Comparison of ENCODE assay signal across 10 mouse cellular contexts in the genomic region with DNA sequence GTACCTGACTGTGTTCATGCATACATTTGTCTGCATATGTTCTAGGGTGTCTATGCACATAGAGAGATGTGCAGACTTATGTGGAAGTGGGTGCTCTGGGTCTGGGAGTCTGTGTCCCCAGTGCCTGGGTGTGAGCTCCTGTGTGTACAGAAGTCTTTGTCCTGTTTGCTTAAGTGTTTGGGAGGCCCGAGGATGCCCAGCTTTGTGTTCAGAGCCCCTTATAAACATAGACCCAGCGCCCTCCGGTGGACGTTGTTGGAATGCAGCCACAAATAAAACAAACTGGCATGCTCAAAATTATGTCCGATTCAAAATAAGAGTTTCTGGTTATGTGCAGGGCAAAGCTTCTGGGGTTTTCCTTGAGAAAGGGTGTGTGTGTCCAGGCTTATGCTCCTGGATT. TPM values are rescaled to one million over a fixed set of nuclear protein-coding genes. Genes with fewer than 3 reads are reported as not detected.
DNase-seq lines count a peak whose midpoint lies in the region; ATAC-seq and TF ChIP-seq lines count a peak whose summit lies in the region.
"Had no signal": no experiment of that assay in that cellular context is flagged by ENCODE, and none has a peak within 500 bp of the region (broad histone marks: within the 10 kb centered on the region; RNA-seq: fewer than 3 reads in every experiment).

No protein-coding gene starts in this region.

- no peaks in the 10 kb centered on the region for H3K36me3 ChIP-seq in heart, adult 2 months (ENCODE audit: control insufficient read depth, insufficient read depth, low read length)
- no peaks in the 10 kb centered on the region for H3K36me3 ChIP-seq in heart, postnatal 0 days (replicated peaks; ENCODE audit: control insufficient read depth, insufficient read depth, low read length)
- H3K36me3 ChIP-seq in midbrain, embryonic 15.5 days (replicated peaks): no peaks in the 10 kb centered on the region
- H3K36me3 ChIP-seq: heart, embryonic 15.5 days had no signal

- 0 out of 2 replicates have a peak, but pooled peaks have one; percentile 26 for TF ChIP-seq EP300 in heart, adult 2 months (IDR thresholded peaks at IDR 0.05; ENCODE audit: insufficient read depth, low read depth, low read length)
- TF ChIP-seq EP300 in heart, postnatal 0 days (IDR thresholded peaks at IDR 0.05; ENCODE audit: low read depth): no peak

- no peaks in the 10 kb centered on the region for H3K27me3 ChIP-seq in heart, adult 2 months (ENCODE audit: control insufficient read depth, insufficient read depth, low read length)
- H3K27me3 ChIP-seq in heart, postnatal 0 days (ENCODE audit: control insufficient read depth, insufficient read depth, low read length): no peaks in the 10 kb centered on the region
- no peaks in the 10 kb centered on the region for H3K27me3 ChIP-seq in midbrain, embryonic 15.5 days (replicated peaks)

- intact Hi-C loops in heart, adult 2 months (cut with DNase I): loop anchor here (2.0 to 5.0 kb wide), 4 partner anchors 41 to 755 kb away; no protein-coding TSS in a partner anchor

- H3K9me3 ChIP-seq in heart, postnatal 0 days (replicated peaks; ENCODE audit: control insufficient read depth, low read length): no peaks in the 10 kb centered on the region
- no peaks in the 10 kb centered on the region for H3K9me3 ChIP-seq in midbrain, embryonic 15.5 days
- H3K9me3 ChIP-seq: heart, embryonic 15.5 days had no signal

- no peak overlapping the region for H3K9ac ChIP-seq in heart, adult 2 months (ENCODE audit: low read depth, low read length)
- H3K9ac ChIP-seq in heart, postnatal 0 days (replicated peaks; ENCODE audit: low read depth, low read length): no peak overlapping the region
- H3K9ac ChIP-seq in midbrain, embryonic 15.5 days: no peak overlapping the region
- H3K9ac ChIP-seq: heart, embryonic 15.5 days had no signal

- no peaks in the 10 kb centered on the region for H3K79me2 ChIP-seq in heart, adult 2 months (replicated peaks; ENCODE audit: control insufficient read depth, insufficient read depth, low read length)

- H3K4me1 ChIP-seq in heart, adult 2 months (ENCODE audit: control insufficient read depth, insufficient read depth, low read length): no peaks in the 10 kb centered on the region
- H3K4me1 ChIP-seq in heart, postnatal 0 days (ENCODE audit: control insufficient read depth, insufficient read depth): peaks cover 17% of the 10 kb centered on the region
- H3K4me1 ChIP-seq in midbrain, embryonic 15.5 days: peaks cover 39% of the 10 kb centered on the region

- no peak for DNase-seq in heart, adult 2 months
- DNase-seq in heart, adult 8-10 months (ENCODE audit: low spot score): no peak
- DNase-seq in NIH3T3 (ENCODE audit: low read depth): peak; percentile 78
- peak; percentile 71 to 78 for DNase-seq in cerebellum, postnatal 14 days
- DNase-seq in heart, postnatal 0 days (ENCODE audit: low spot score): no peak
- peak; percentile 41 for DNase-seq in layer of hippocampus, adult 9-11 months
- DNase-seq in thymus, postnatal 0 days (ENCODE audit: low spot score): peak; percentile 72

- TF ChIP-seq POLR2A in heart, adult 2 months (IDR thresholded peaks at IDR 0.05; ENCODE audit: insufficient read depth, low read depth, low read length): no peak

- H3K4me3 ChIP-seq in heart, adult 2 months: no peak overlapping the region
- H3K4me3 ChIP-seq in heart, postnatal 0 days (ENCODE audit: low read depth, low read length): no peak overlapping the region
- no peak overlapping the region for H3K4me3 ChIP-seq in midbrain, embryonic 15.5 days
- H3K4me3 ChIP-seq: heart, embryonic 15.5 days had no signal

- ATAC-seq in heart, postnatal 0 days (ENCODE audit: insufficient read depth, low read depth): peak; percentile 28; the same call in 1 of the 2 replicates
- peak; percentile 49 for ATAC-seq in midbrain, embryonic 15.5 days (replicated peaks)

- H3K27ac ChIP-seq in heart, adult 2 months: no peak overlapping the region
- no peak overlapping the region for H3K27ac ChIP-seq in heart, postnatal 0 days (ENCODE audit: low read depth)
- peak overlapping the region; percentile 66 for H3K27ac ChIP-seq in midbrain, embryonic 15.5 days
- H3K27ac ChIP-seq: heart, embryonic 15.5 days had no signal

- peak; percentile 76 for TF ChIP-seq CTCF in heart, adult 2 months (IDR thresholded peaks at IDR 0.05)
- TF ChIP-seq CTCF in heart, postnatal 0 days (IDR thresholded peaks at IDR 0.05; ENCODE audit: low read depth): peak; percentile 73

- no peak overlapping the region for H3K4me2 ChIP-seq in heart, postnatal 0 days (ENCODE audit: low read depth, low read length)
- no peak overlapping the region for H3K4me2 ChIP-seq in midbrain, embryonic 15.5 days
- H3K4me2 ChIP-seq: heart, embryonic 15.5 days had no signal

- WGBS in heart, adult 2 months: 4% methylated on average over 5 of the region's 5 CpGs
- WGBS in heart, postnatal 0 days: 3% methylated on average over 5 of the region's 5 CpGs
- 3% methylated on average over 5 of the region's 5 CpGs for WGBS in midbrain, embryonic 15.5 days

RNA-seq across cellular contexts. Expression of a gene that starts 27.2 kb away (rescaled TPM):
- total RNA-seq in heart, adult 2 months (2021): 10 to 100 TPM; 12.3 to 12.7 TPM
- 18.9 and 22.2 TPM in 2 replicates for polyA plus RNA-seq in heart, adult 2 months (2012; rRNA removed)
- 10 to 100 TPM in 3 of 4 experiments, 1 to 10 TPM in 1; 9.3 to 14.5 (median 12.4) TPM for total RNA-seq in heart, adult 8-10 months (2022)
- 238 and 284 TPM in 2 replicates for total RNA-seq in heart, postnatal 0 days (2014; rRNA removed; ENCODE audit: low replicate concordance)
- 200 and 211 TPM in 2 replicates for polyA plus RNA-seq in heart, postnatal 0 days (2015; fragmentation: Nextera tagmentation; extraction: Ambion mirVana)
- 22.5 and 23.3 TPM in 2 replicates for polyA plus RNA-seq in midbrain, embryonic 15.5 days (2015; fragmentation: Nextera tagmentation; extraction: Ambion mirVana)
- polyA plus RNA-seq in thymus, postnatal 0 days (2015; fragmentation: Nextera tagmentation; extraction: Ambion mirVana): 20.1 and 21.3 TPM in 2 replicates

RNA-seq across cellular contexts. Expression of a gene that starts 55.1 kb away (rescaled TPM):
- under 1 TPM; 0.16 to 0.20 TPM for total RNA-seq in heart, adult 2 months (2021)
- polyA plus RNA-seq in heart, adult 2 months (2012; rRNA removed): 1.00 and 1.0 TPM in 2 replicates
- under 1 TPM; 0.14 to 0.57 (median 0.39) TPM for total RNA-seq in heart, adult 8-10 months (2022)
- total RNA-seq in heart, postnatal 0 days (2014; rRNA removed; ENCODE audit: low replicate concordance): 9.3 and 9.7 TPM in 2 replicates
- polyA plus RNA-seq in heart, postnatal 0 days (2015; fragmentation: Nextera tagmentation; extraction: Ambion mirVana): 1.6 and 2.0 TPM in 2 replicates
- polyA plus RNA-seq in midbrain, embryonic 15.5 days (2015; fragmentation: Nextera tagmentation; extraction: Ambion mirVana): 57.0 and 65.1 TPM in 2 replicates
- not detected in 2 replicates for polyA plus RNA-seq in thymus, postnatal 0 days (2015; fragmentation: Nextera tagmentation; extraction: Ambion mirVana)
- total RNA-seq: neutrophil, adult 5-6 weeks had no signal

Comparison
In these comparisons a context has a peak if more than half of its experiments do, and no peak if none do; other contexts are left out.
1. DNase-seq: peak in NIH3T3 (single experiment), cerebellum, postnatal 14 days (2 of 2), layer of hippocampus, adult 9-11 months (single experiment) and thymus, postnatal 0 days (single experiment); none in heart, adult 2 months (0 of 2), heart, adult 8-10 months (single experiment) and heart, postnatal 0 days (single experiment).
2. RNA of a gene that starts 55.1 kb away (polyA plus RNA-seq): 57.0 to 65.1 TPM in midbrain, embryonic 15.5 days; 1.6 to 2.0 TPM in heart, postnatal 0 days, 1.00 to 1.0 TPM in heart, adult 2 months and not detected in thymus, postnatal 0 days; every median in the first group is over 10 times any median in the second.